Mouse (Mus musculus) CH12.LX (cell line): ENCODE measurements at regions not wholly inside any gene's neighbourhood (a gene's known extent, or its start where the extent isn't known, plus 50 kb on each side); places are given as distances from the start of the nearest gene placed in this dataset.
"Not testable (repeated sequence)": the region's sequence is repeated elsewhere in the genome, so short reads cannot be mapped to it uniquely, and the experiment has no call there.

Experiments used
- DNase-seq: peaks from one replicate; pipeline ENCODE4 v3.0.0-alpha.2; 2013; ENCODE audit errors: extremely low read depth
- H3K27ac ChIP-seq: 2 replicates; pipeline ENCODE4 v1.5.1; 2012; ENCODE audit warnings: low read depth, mild to moderate bottlenecking, control low read depth, moderate library complexity; ENCODE audit not compliant: insufficient read depth
- H3K27me3 ChIP-seq: replicated peaks from 2 replicates; pipeline ENCODE3; 2012; ENCODE audit warnings: inconsistent platforms
- H3K36me3 ChIP-seq, 2 experiments: replicated peaks in 1 of 2; 2 replicates each; pipeline versions ENCODE3 to v1.6.1; 2012; ENCODE audit warnings: inconsistent platforms in 1 of 2, low read length in 1 of 2, mild to moderate bottlenecking in 1 of 2, mixed read lengths in 1 of 2, moderate library complexity in 1 of 2; ENCODE audit not compliant: control insufficient read depth in 1 of 2, insufficient read depth in 1 of 2
- H3K4me1 ChIP-seq, 2 experiments: 2 replicates each; pipeline ENCODE4 v1.6.1; 2012; ENCODE audit warnings: inconsistent platforms in 1 of 2, moderate library complexity in 1 of 2; ENCODE audit not compliant: insufficient read depth in 2 of 2, control insufficient read depth in 1 of 2
- H3K4me2 ChIP-seq: 2 replicates; pipeline ENCODE4 v1.6.1; 2012; ENCODE audit warnings: low read depth, mild to moderate bottlenecking, control low read depth; ENCODE audit not compliant: poor library complexity, insufficient read depth, severe bottlenecking
- H3K4me3 ChIP-seq, 3 experiments: fragments of 150-350 bp in 1 of 3; sonication (generic) in 1 of 3; replicated peaks in 1 of 3; 2 replicates each; pipeline versions ENCODE3 to v1.5.1; 2011 to 2012; ENCODE audit warnings: low read depth in 2 of 3, low read length in 2 of 3, mild to moderate bottlenecking in 2 of 3, moderate library complexity in 2 of 3, control low read depth in 1 of 3, improper control_type of control experiment in 1 of 3, inconsistent platforms in 1 of 3, mixed read lengths in 1 of 3; ENCODE audit not compliant: poor library complexity in 1 of 3
- H3K79me2 ChIP-seq: replicated peaks from 2 replicates; pipeline ENCODE4 v1.6.1; 2012; ENCODE audit warnings: mild to moderate bottlenecking, moderate library complexity; ENCODE audit not compliant: control insufficient read depth, poor library complexity, insufficient read depth, severe bottlenecking; ENCODE audit errors: extremely low read depth
- H3K9ac ChIP-seq: 2 replicates; pipeline ENCODE4 v1.6.1; 2012; ENCODE audit warnings: low read depth, mild to moderate bottlenecking, control low read depth, moderate library complexity; ENCODE audit not compliant: insufficient read depth
- H3K9me3 ChIP-seq: replicated peaks from 2 replicates; pipeline ENCODE3; 2012; ENCODE audit warnings: low read length, inconsistent platforms, mixed read lengths
- CTCF ChIP-seq, 2 experiments: IDR thresholded peaks in 1 of 2; conservative IDR thresholded peaks in 1 of 2; 2 replicates each; pipeline ENCODE4 v1.5.1; 2011 to 2012; ENCODE audit warnings: low read depth in 2 of 2, low read length in 2 of 2, improper control_type of control experiment in 1 of 2, inconsistent platforms in 1 of 2, mild to moderate bottlenecking in 1 of 2, moderate library complexity in 1 of 2
- ETS1 ChIP-seq: conservative IDR thresholded peaks from 2 replicates; pipeline ENCODE4 v1.6.1; 2012; ENCODE audit warnings: low read depth, mild to moderate bottlenecking, inconsistent platforms, low read length, improper control_type of control experiment, moderate library complexity
- IRF4 ChIP-seq: IDR thresholded peaks from 2 replicates; pipeline ENCODE4 v1.6.1; 2014; ENCODE audit warnings: low read depth, mild to moderate bottlenecking, inconsistent platforms, low read length, improper control_type of control experiment
- JUN ChIP-seq: IDR thresholded peaks from 2 replicates; pipeline ENCODE4 v1.6.1; 2011; ENCODE audit warnings: low read depth, mild to moderate bottlenecking, low read length, improper control_type of control experiment, moderate library complexity; ENCODE audit not compliant: insufficient read depth
- JUND ChIP-seq: conservative IDR thresholded peaks from 2 replicates; pipeline ENCODE4 v1.6.1; 2011; ENCODE audit warnings: low read depth, low read length, improper control_type of control experiment
- MAFK ChIP-seq: IDR thresholded peaks from 2 replicates; pipeline ENCODE4 v1.6.1; 2011; ENCODE audit warnings: low read length, improper control_type of control experiment; ENCODE audit not compliant: insufficient replicate concordance
- NELFE ChIP-seq: IDR thresholded peaks from 2 replicates; pipeline ENCODE4 v1.6.1; 2011; ENCODE audit warnings: low read depth, low read length, improper control_type of control experiment
- RAD21 ChIP-seq: IDR thresholded peaks from 2 replicates; pipeline ENCODE4 v1.6.1; 2011; ENCODE audit warnings: low read depth, mild to moderate bottlenecking, low read length, improper control_type of control experiment, moderate library complexity
- RCOR1 ChIP-seq: conservative IDR thresholded peaks from 2 replicates; pipeline ENCODE4 v1.6.1; 2012; ENCODE audit warnings: low read depth, mild to moderate bottlenecking, inconsistent platforms, low read length, improper control_type of control experiment
- SMC3 ChIP-seq: IDR thresholded peaks from 2 replicates; pipeline ENCODE4 v1.6.1; 2011; ENCODE audit warnings: low read depth, low read length, improper control_type of control experiment
- ZC3H11A ChIP-seq: IDR thresholded peaks from 2 replicates; pipeline ENCODE4 v1.6.1; 2012; ENCODE audit warnings: low read depth, mild to moderate bottlenecking, inconsistent platforms, low read length, improper control_type of control experiment
- ZKSCAN1 ChIP-seq: IDR thresholded peaks from 2 replicates; pipeline ENCODE4 v1.6.1; 2012; ENCODE audit warnings: low read depth, inconsistent platforms, low read length, improper control_type of control experiment, borderline replicate concordance
- dilution Hi-C: fragments of 300-500 bp; cut with MboI; formaldehyde crosslinking; loops from 2 replicates; pipeline ENCODE4 v1.14.3; 2020; ENCODE audit warnings: low sequenced_read_pairs; ENCODE audit not compliant: extremely low pct_unique_long_range_greater_than_20kb, extremely low pct_ligation_motif_present
- in situ Hi-C: fragments of 300-500 bp; cut with MboI; formaldehyde crosslinking; loops from 3 replicates; pipeline ENCODE4 v1.14.3; 2019; ENCODE audit warnings: low sequenced_read_pairs, low pct_ligation_motif_present, low pct_unique_long_range_greater_than_20kb, mixed read lengths

DNA sequence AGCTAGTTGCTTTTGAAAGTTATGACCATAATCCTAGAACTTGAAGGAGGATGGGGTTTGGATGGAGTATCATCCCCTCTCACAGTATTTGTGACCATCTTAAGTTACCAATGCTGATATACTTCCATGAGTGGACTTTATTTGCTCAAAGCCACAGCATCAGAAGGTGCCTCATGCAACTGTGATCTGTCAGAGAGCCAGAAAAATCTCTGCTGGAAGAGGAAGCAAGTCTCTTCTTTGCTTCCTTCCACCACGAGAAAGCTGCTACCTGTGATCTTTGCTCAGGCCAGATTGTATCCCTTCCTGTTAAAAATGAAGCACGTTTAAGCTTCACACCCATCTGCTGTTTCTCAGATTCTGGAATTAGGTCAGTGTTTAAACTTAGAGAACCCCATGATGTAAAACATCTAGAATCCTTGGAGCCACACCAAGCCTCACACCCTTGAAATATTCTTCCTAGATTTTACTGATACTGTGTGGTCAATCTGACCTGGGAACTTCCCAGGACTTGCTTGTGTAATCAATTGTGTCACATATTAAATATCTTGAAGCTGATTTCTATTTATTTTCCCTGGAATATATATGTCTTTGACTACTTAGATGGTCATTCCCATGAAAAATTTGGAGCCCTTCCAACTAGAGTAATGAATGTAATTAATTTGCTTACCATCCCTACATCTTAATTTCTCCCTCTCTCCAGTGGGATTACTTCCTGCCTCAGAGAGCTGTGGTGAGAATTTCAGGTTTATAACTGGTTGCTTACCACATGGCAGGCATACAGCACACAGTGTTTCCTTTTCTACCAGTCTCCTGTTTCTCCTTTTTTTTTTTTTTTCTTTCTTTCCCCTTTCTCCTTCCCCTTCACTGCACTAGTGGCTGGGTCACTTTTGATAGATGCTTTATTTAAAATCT, 56.5 kb upstream of the Tmem229a start:
- dilution Hi-C loops (no loop called here), in situ Hi-C loops (no loop called here)
- TF ChIP-seq MAFK = no peak
- TF ChIP-seq RAD21 = no peak
- no peak for TF ChIP-seq CTCF (conservative IDR thresholded peaks at IDR 0.05 in 1 of 2, IDR thresholded peaks at IDR 0.05 in 1 of 2; ENCODE audit: low read depth in 2 of 2, low read length in 2 of 2)
- no peak for TF ChIP-seq ZKSCAN1
- TF ChIP-seq IRF4 = no peak
- TF ChIP-seq NELFE = no peak
- no peak for TF ChIP-seq SMC3
- no peak for TF ChIP-seq ZC3H11A
- no peak for TF ChIP-seq ETS1
- TF ChIP-seq JUN = no peak
- no peak for TF ChIP-seq RCOR1
- no peak for TF ChIP-seq JUND

DNA sequence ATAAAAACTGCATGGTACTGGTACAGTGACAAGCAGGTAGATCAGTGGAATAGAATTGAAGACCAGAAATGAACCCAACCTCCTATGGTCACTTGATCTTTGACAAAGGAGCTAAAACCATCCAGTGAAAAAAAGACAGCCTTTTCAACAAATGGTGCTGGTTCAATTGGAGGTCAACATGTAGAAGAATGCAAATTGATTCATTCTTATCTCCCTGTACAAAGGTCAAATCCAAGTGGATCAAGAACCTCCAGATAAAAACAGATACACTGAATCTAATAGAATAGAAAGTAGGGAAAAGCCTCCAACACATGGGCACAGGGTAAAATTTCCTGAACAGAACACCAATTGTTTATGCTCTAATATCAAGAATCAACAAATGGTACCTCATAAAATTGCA, 52.8 kb upstream of the Tmem229a start:
- H3K9me3 ChIP-seq, in situ Hi-C loops, H3K27ac ChIP-seq, H3K4me3 ChIP-seq, H3K4me1 ChIP-seq, H3K79me2 ChIP-seq, dilution Hi-C loops, H3K4me2 ChIP-seq, H3K9ac ChIP-seq, H3K36me3 ChIP-seq, DNase-seq, H3K27me3 ChIP-seq: not testable (repeated sequence)

More for the DNA sequence above, 56.5 kb upstream of the Tmem229a start:
- no peaks in the 10 kb centered on the region for H3K27me3 ChIP-seq
- no peak overlapping the region for H3K4me2 ChIP-seq
- no peak overlapping the region for H3K9ac ChIP-seq
- no peak overlapping the region for H3K4me3 ChIP-seq
- no peak overlapping the region for H3K27ac ChIP-seq
- DNase-seq = no peak
- H3K36me3 ChIP-seq = no peaks in the 10 kb centered on the region
- H3K4me1 ChIP-seq = no peaks in the 10 kb centered on the region
- no peaks in the 10 kb centered on the region for H3K79me2 ChIP-seq
- H3K9me3 ChIP-seq = no peaks in the 10 kb centered on the region
